Mouse (Mus musculus) olfactory bulb, adult 2 months (tissue): ENCODE measurements at regions not wholly inside any gene's neighbourhood (a gene's known extent, or its start where the extent isn't known, plus 50 kb on each side); places are given as distances from the start of the nearest gene placed in this dataset.

Experiments
- H3K27ac ChIP-seq: fragments of 200-500 bp; 2 replicates; pipeline ENCODE4 v1.5.1; 2012; ENCODE audit warnings: low read depth, low read length; ENCODE audit not compliant: insufficient read depth
- H3K4me1 ChIP-seq: fragments of 200-500 bp; 2 replicates; pipeline ENCODE4 v1.6.1; 2012; ENCODE audit warnings: low read length; ENCODE audit not compliant: control insufficient read depth, insufficient read depth
- H3K4me3 ChIP-seq: fragments of 200-500 bp; 2 replicates; pipeline ENCODE4 v1.5.1; 2012; ENCODE audit warnings: mild to moderate bottlenecking, low read depth, low read length, moderate library complexity; ENCODE audit not compliant: insufficient read depth
- CTCF ChIP-seq: fragments of 200-500 bp; IDR thresholded peaks from 2 replicates; pipeline ENCODE4 v1.5.1; 2012; ENCODE audit warnings: low read depth, mild to moderate bottlenecking, low read length, moderate library complexity; ENCODE audit not compliant: insufficient read depth
- POLR2A ChIP-seq: fragments of 200-500 bp; IDR thresholded peaks from 2 replicates; pipeline ENCODE4 v1.6.1; 2012; ENCODE audit warnings: mild to moderate bottlenecking, low read depth, low read length, moderate library complexity; ENCODE audit not compliant: insufficient read depth
- WGBS: fragments of 180-500 bp; shearing (Covaris S2); methylation state at CpG from one replicate; pipeline ENCODE4 v1.1.7; 2018; 5-methylcytosine and 5-hydroxymethylcytosine counted together

GRCm38 (mm10) chr8:89618089-89618488 lies 574.1 kb upstream of the Sall1 start:
- WGBS: 90% methylated on average over 7 of the region's 7 CpGs
- Histone ChIP-seq H3K4me3 (no peak overlapping the region), H3K27ac (no peak overlapping the region), H3K4me1 (no peaks in the 10 kb centered on the region)
- TF ChIP-seq CTCF (no peak), POLR2A (no peak)

- H3K4me1 ChIP-seq: no peaks in the 10 kb centered on the region
- no peak for TF ChIP-seq CTCF
- TF ChIP-seq POLR2A: no peak
- no peak overlapping the region for H3K4me3 ChIP-seq
- WGBS: 75% methylated on average over 8 of the region's 8 CpGs
- no peak overlapping the region for H3K27ac ChIP-seq
These were observed 572.0 kb upstream of the Sall1 start for GRCm38 (mm10) chr8:89615863-89616558.

GRCm38 (mm10) chr8:89609074-89609473 lies 565.1 kb upstream of the Sall1 start:
- TF ChIP-seq POLR2A (no peak), CTCF (no peak)
- 28% methylated on average over 4 of the region's 4 CpGs for WGBS
- no peaks in the 10 kb centered on the region for H3K4me1 ChIP-seq
- no peak overlapping the region for H3K27ac ChIP-seq
- H3K4me3 ChIP-seq: no peak overlapping the region

- Histone ChIP-seq H3K4me3 (no peak overlapping the region), H3K27ac (no peak overlapping the region), H3K4me1 (no peaks in the 10 kb centered on the region)
- 94% methylated on average over 4 of the region's 4 CpGs for WGBS
- TF ChIP-seq POLR2A (no peak), CTCF (no peak)
These were observed 562.0 kb upstream of the Sall1 start for GRCm38 (mm10) chr8:89605905-89606468.

GRCm38 (mm10) chr8:89604461-89604860 lies 560.5 kb upstream of the Sall1 start:
- Histone ChIP-seq H3K4me1 (no peaks in the 10 kb centered on the region), H3K4me3 (no peak overlapping the region), H3K27ac (no peak overlapping the region)
- TF ChIP-seq CTCF: no peak
- no peak for TF ChIP-seq POLR2A
- WGBS: 93% methylated on average over 3 of the region's 3 CpGs

GRCm38 (mm10) chr8:89596380-89596779 lies 552.4 kb upstream of the Sall1 start:
- Histone ChIP-seq H3K4me1 (no peaks in the 10 kb centered on the region), H3K27ac (no peak overlapping the region), H3K4me3 (no peak overlapping the region)
- 87% methylated on average over 7 of the region's 7 CpGs for WGBS
- TF ChIP-seq CTCF: no peak
- TF ChIP-seq POLR2A: no peak

- Histone ChIP-seq H3K27ac (no peak overlapping the region), H3K4me3 (no peak overlapping the region), H3K4me1 (no peaks in the 10 kb centered on the region)
- TF ChIP-seq CTCF: no peak
- no peak for TF ChIP-seq POLR2A
These were observed 539.1 kb upstream of the Sall1 start for GRCm38 (mm10) chr8:89583091-89583490.

GRCm38 (mm10) chr8:89582566-89582965 lies 538.6 kb upstream of the Sall1 start:
- no peak overlapping the region for H3K4me3 ChIP-seq
- no peaks in the 10 kb centered on the region for H3K4me1 ChIP-seq
- TF ChIP-seq CTCF: no peak
- TF ChIP-seq POLR2A: no peak
- no peak overlapping the region for H3K27ac ChIP-seq

- peak overlapping the region; percentile 35; the same call in 1 of the 2 replicates for H3K27ac ChIP-seq
- WGBS: 7% methylated on average over 13 of the region's 13 CpGs
- no peak overlapping the region for H3K4me3 ChIP-seq
- no peak for TF ChIP-seq POLR2A
- TF ChIP-seq CTCF: peak; percentile 89
- peaks cover 18% of the 10 kb centered on the region for H3K4me1 ChIP-seq
These were observed 527.9 kb upstream of the Sall1 start for GRCm38 (mm10) chr8:89571816-89572215.
